Mouse (Mus musculus) thymus, adult 2 months (tissue): ENCODE results near the gene Washc2. TPM values are rescaled to one million over a fixed set of nuclear protein-coding genes. Genes with fewer than 3 reads are reported as not detected.

Source experiments
- DNase-seq: peaks from one replicate; pipeline ENCODE4 v3.0.0; 2021
- H3K27ac ChIP-seq: fragments of 200-500 bp; 2 replicates; pipeline ENCODE4 v1.5.1; 2012; ENCODE audit warnings: low read length, control low read depth; ENCODE audit not compliant: control insufficient read depth, insufficient read depth
- H3K27me3 ChIP-seq: fragments of 200-500 bp; 2 replicates; pipeline ENCODE4 v1.6.1; 2012; ENCODE audit warnings: mild to moderate bottlenecking, low read length, moderate library complexity, mixed read lengths; ENCODE audit not compliant: control insufficient read depth, insufficient read depth
- H3K36me3 ChIP-seq: fragments of 200-500 bp; 2 replicates; pipeline ENCODE4 v1.6.1; 2012; ENCODE audit warnings: mild to moderate bottlenecking, low read length, moderate library complexity; ENCODE audit not compliant: control insufficient read depth, insufficient read depth
- H3K4me1 ChIP-seq: fragments of 200-500 bp; replicated peaks from 2 replicates; pipeline ENCODE4 v1.6.1; 2012; ENCODE audit warnings: low read length; ENCODE audit not compliant: control insufficient read depth, insufficient read depth
- H3K4me3 ChIP-seq: fragments of 200-500 bp; 2 replicates; pipeline ENCODE4 v1.5.1; 2012; ENCODE audit warnings: mild to moderate bottlenecking, low read length, control low read depth, moderate library complexity; ENCODE audit not compliant: control insufficient read depth, insufficient read depth
- CTCF ChIP-seq: fragments of 200-500 bp; IDR thresholded peaks from 2 replicates; pipeline ENCODE4 v1.5.1; 2012; ENCODE audit warnings: mild to moderate bottlenecking, control low read depth, low read length, moderate library complexity, borderline replicate concordance; ENCODE audit not compliant: control insufficient read depth, poor library complexity, insufficient read depth; ENCODE audit errors: extremely low read depth
- POLR2A ChIP-seq: fragments of 200-500 bp; IDR thresholded peaks from 2 replicates; pipeline ENCODE4 v1.6.1; 2012; ENCODE audit warnings: mild to moderate bottlenecking, low read length, control low read depth, moderate library complexity; ENCODE audit not compliant: control insufficient read depth, poor library complexity, insufficient read depth; ENCODE audit errors: extremely low read depth
- WGBS: fragments of 180-500 bp; shearing (Covaris S2); methylation state at CpG from one replicate; pipeline ENCODE4 v1.1.7; 2018; 5-methylcytosine and 5-hydroxymethylcytosine counted together
- polyA plus RNA-seq: library from polyadenylated mRNA; depleted of rRNA; stranded (reverse); fragments of >200 nt; gene quantifications from 2 replicates; pipeline ENCODE4 v1.2.3, GENCODE M21; 2012; rRNA removed

The Washc2 gene
- polyA plus RNA-seq, 1 experiment = 61.7 TPM

- no peak overlapping the region for H3K4me3 ChIP-seq
- WGBS = 95% methylated on average over 4 of the region's 4 CpGs
These were observed 78.5 kb downstream of the Washc2 start for GRCm38 (mm10) chr6:116286321-116286720.

GRCm38 (mm10) chr6:116286870-116287575 lies 79.2 kb downstream of the Washc2 start:
- peak; percentile 72 for DNase-seq
- H3K36me3 ChIP-seq = no peaks in the 10 kb centered on the region
- WGBS = 26% methylated on average over 5 of the region's 5 CpGs
- H3K4me1 ChIP-seq = peaks cover 4% of the 10 kb centered on the region
- H3K4me3 ChIP-seq = no peak overlapping the region
- H3K27ac ChIP-seq = no peak overlapping the region; the same call in 1 of the 2 replicates
- H3K27me3 ChIP-seq = no peaks in the 10 kb centered on the region
- TF ChIP-seq CTCF (no peak), POLR2A (no peak)

More at GRCm38 (mm10) chr6:116286321-116286720, 78.5 kb downstream of the Washc2 start:
- no peak for DNase-seq
- TF ChIP-seq POLR2A (no peak), CTCF (no peak)
- no peaks in the 10 kb centered on the region for H3K36me3 ChIP-seq
- no peaks in the 10 kb centered on the region for H3K27me3 ChIP-seq
- no peak overlapping the region for H3K27ac ChIP-seq
- peaks cover 4% of the 10 kb centered on the region for H3K4me1 ChIP-seq

- 95% methylated on average over 2 of the region's 2 CpGs for WGBS
- no peak overlapping the region for H3K27ac ChIP-seq
- no peak for DNase-seq
- H3K4me3 ChIP-seq = no peak overlapping the region
- TF ChIP-seq POLR2A (no peak), CTCF (no peak)
- H3K4me1 ChIP-seq = no peaks in the 10 kb centered on the region
- H3K27me3 ChIP-seq = no peaks in the 10 kb centered on the region
- H3K36me3 ChIP-seq = no peaks in the 10 kb centered on the region
These were observed 103.6 kb downstream of the Washc2 start for GRCm38 (mm10) chr6:116311411-116311810.

Other genes starting within 250 kb of the Washc2 start
- 466 and 519 TPM in 2 replicates for gene Plxnd1, start 213.0 kb upstream of the Washc2 start, polyA plus RNA-seq
- 18.3 and 24.4 TPM in 2 replicates for gene Tmcc1, start 14.6 kb upstream of the Washc2 start, polyA plus RNA-seq
- gene Zfand4, start 56.2 kb downstream of the Washc2 start, polyA plus RNA-seq = 1.7 and 1.9 TPM in 2 replicates
- 14.8 and 18.2 TPM in 2 replicates for gene March8, start 130.0 kb downstream of the Washc2 start, polyA plus RNA-seq